Mouse (Mus musculus): ENCODE measurements around the gene Gas7. TPM values are rescaled to one million over a fixed set of nuclear protein-coding genes. Genes with fewer than 3 reads are reported as not detected.
A peak's percentile ranks its signal among the peaks of the same experiment; 100 is the strongest.

Gas7 gene
- polyA plus RNA-seq, 1 experiment from 2014 or later, result 18.7 TPM

GRCm38 (mm10) chr11:67666129-67666528, 210.9 kb downstream of the Gas7 start:
- Histone ChIP-seq H3K9me3 (ENCODE audit: low read length) (no peaks in the 10 kb centered on the region), H3K4me3 (ENCODE audit: low read depth, low read length) (no peak overlapping the region), H3K4me2 (replicated peaks; ENCODE audit: low read depth, low read length) (no peak overlapping the region), H3K27me3 (replicated peaks; ENCODE audit: insufficient read depth, low read length) (no peaks in the 10 kb centered on the region), H3K4me1 (ENCODE audit: insufficient read depth, low read depth, low read length) (peaks cover 16% of the 10 kb centered on the region; the same call in 1 of the 2 replicates), H3K9ac (replicated peaks; ENCODE audit: low read depth) (no peak overlapping the region), H3K27ac (ENCODE audit: low read length) (no peak overlapping the region), H3K36me3 (ENCODE audit: insufficient read depth, low read length) (no peaks in the 10 kb centered on the region)
- TF ChIP-seq CTCF (IDR thresholded peaks at IDR 0.05) (no peak), EP300 (IDR thresholded peaks at IDR 0.05) (no peak)
- ATAC-seq (no peak), DNase-seq (ENCODE audit: low spot score) (no peak)
- 82% methylated on average over 5 of the region's 5 CpGs for WGBS

GRCm38 (mm10) chr11:67667531-67668332, 212.5 kb downstream of the Gas7 start:
- ATAC-seq, result peak; percentile 94
- Histone ChIP-seq H3K4me2 (replicated peaks; ENCODE audit: low read depth, low read length) (no peak overlapping the region), H3K9ac (replicated peaks; ENCODE audit: low read depth) (no peak overlapping the region), H3K27me3 (replicated peaks; ENCODE audit: insufficient read depth, low read length) (no peaks in the 10 kb centered on the region), H3K4me3 (ENCODE audit: low read depth, low read length) (no peak overlapping the region), H3K36me3 (ENCODE audit: insufficient read depth, low read length) (no peaks in the 10 kb centered on the region), H3K9me3 (ENCODE audit: low read length) (no peaks in the 10 kb centered on the region), H3K27ac (ENCODE audit: low read length) (peak overlapping the region; percentile 80), H3K4me1 (ENCODE audit: insufficient read depth, low read depth, low read length) (peaks cover 16% of the 10 kb centered on the region; the same call in 1 of the 2 replicates)
- 49% methylated on average over 13 of the region's 13 CpGs for WGBS
- DNase-seq (ENCODE audit: low spot score), result peak; percentile 65
- TF ChIP-seq EP300 (IDR thresholded peaks at IDR 0.05) (peak; percentile 100), CTCF (IDR thresholded peaks at IDR 0.05) (no peak)

- 75% methylated on average over 3 of the region's 3 CpGs for WGBS
- Histone ChIP-seq H3K9ac (replicated peaks; ENCODE audit: low read depth) (no peak overlapping the region), H3K36me3 (ENCODE audit: insufficient read depth, low read length) (no peaks in the 10 kb centered on the region), H3K4me3 (ENCODE audit: low read depth, low read length) (no peak overlapping the region), H3K4me2 (replicated peaks; ENCODE audit: low read depth, low read length) (no peak overlapping the region), H3K27ac (ENCODE audit: low read length) (peak overlapping the region; percentile 80; the same call in 1 of the 2 replicates), H3K4me1 (ENCODE audit: insufficient read depth, low read depth, low read length) (peaks cover 16% of the 10 kb centered on the region; the same call in 1 of the 2 replicates), H3K9me3 (ENCODE audit: low read length) (no peaks in the 10 kb centered on the region), H3K27me3 (replicated peaks; ENCODE audit: insufficient read depth, low read length) (no peaks in the 10 kb centered on the region)
- TF ChIP-seq EP300 (IDR thresholded peaks at IDR 0.05), result no peak
- TF ChIP-seq CTCF (IDR thresholded peaks at IDR 0.05), result no peak
- no peak for DNase-seq (ENCODE audit: low spot score)
- no peak for ATAC-seq
Measured at GRCm38 (mm10) chr11:67668460-67669007, 213.3 kb downstream of the Gas7 start.

- Histone ChIP-seq H3K27ac (ENCODE audit: low read length) (no peak overlapping the region), H3K9ac (replicated peaks; ENCODE audit: low read depth) (no peak overlapping the region), H3K36me3 (ENCODE audit: insufficient read depth, low read length) (no peaks in the 10 kb centered on the region), H3K4me2 (replicated peaks; ENCODE audit: low read depth, low read length) (no peak overlapping the region), H3K4me1 (ENCODE audit: insufficient read depth, low read depth, low read length) (peaks cover 16% of the 10 kb centered on the region; the same call in 1 of the 2 replicates), H3K9me3 (ENCODE audit: low read length) (no peaks in the 10 kb centered on the region), H3K27me3 (replicated peaks; ENCODE audit: insufficient read depth, low read length) (no peaks in the 10 kb centered on the region), H3K4me3 (ENCODE audit: low read depth, low read length) (no peak overlapping the region)
- ATAC-seq, result no peak
- no peak for DNase-seq (ENCODE audit: low spot score)
- WGBS, result 95% methylated on average over 6 of the region's 6 CpGs
- TF ChIP-seq CTCF (IDR thresholded peaks at IDR 0.05) (no peak), EP300 (IDR thresholded peaks at IDR 0.05) (no peak)
Measured at GRCm38 (mm10) chr11:67670031-67670430, 214.8 kb downstream of the Gas7 start.

- no peak for TF ChIP-seq EP300 (IDR thresholded peaks at IDR 0.05)
- TF ChIP-seq CTCF (IDR thresholded peaks at IDR 0.05), result no peak
Measured at GRCm38 (mm10) chr11:67672140-67672539, 216.9 kb downstream of the Gas7 start.

More at GRCm38 (mm10) chr11:67672140-67672539, 216.9 kb downstream of the Gas7 start:
- no peak overlapping the region for H3K9ac ChIP-seq (replicated peaks; ENCODE audit: low read depth)
- peaks cover 15% of the 10 kb centered on the region; the same call in 1 of the 2 replicates for H3K4me1 ChIP-seq (ENCODE audit: insufficient read depth, low read depth, low read length)
- DNase-seq (ENCODE audit: low spot score) (no peak), ATAC-seq (no peak)
- no peaks in the 10 kb centered on the region for H3K27me3 ChIP-seq (replicated peaks; ENCODE audit: insufficient read depth, low read length)
- H3K36me3 ChIP-seq (ENCODE audit: insufficient read depth, low read length), result no peaks in the 10 kb centered on the region
- WGBS, result 59% methylated on average over 5 of the region's 5 CpGs
- no peak overlapping the region for H3K4me2 ChIP-seq (replicated peaks; ENCODE audit: low read depth, low read length)
- H3K9me3 ChIP-seq (ENCODE audit: low read length), result no peaks in the 10 kb centered on the region
- no peak overlapping the region for H3K4me3 ChIP-seq (ENCODE audit: low read depth, low read length)
- no peak overlapping the region for H3K27ac ChIP-seq (ENCODE audit: low read length)

Data from lung, postnatal 0 days (tissue).